Mouse (Mus musculus) cerebellum, adult 9-10 months (tissue): ENCODE data around the gene B3gnt3.
A peak's percentile ranks its signal among the peaks of the same experiment; 100 is the strongest.
"Not testable (repeated sequence)": the region's sequence is repeated elsewhere in the genome, so short reads cannot be mapped to it uniquely, and the experiment has no call there.

Experiments used
- DNase-seq: peaks from one replicate; pipeline ENCODE4 v3.0.0; 2022

The B3gnt3 gene

DNA sequence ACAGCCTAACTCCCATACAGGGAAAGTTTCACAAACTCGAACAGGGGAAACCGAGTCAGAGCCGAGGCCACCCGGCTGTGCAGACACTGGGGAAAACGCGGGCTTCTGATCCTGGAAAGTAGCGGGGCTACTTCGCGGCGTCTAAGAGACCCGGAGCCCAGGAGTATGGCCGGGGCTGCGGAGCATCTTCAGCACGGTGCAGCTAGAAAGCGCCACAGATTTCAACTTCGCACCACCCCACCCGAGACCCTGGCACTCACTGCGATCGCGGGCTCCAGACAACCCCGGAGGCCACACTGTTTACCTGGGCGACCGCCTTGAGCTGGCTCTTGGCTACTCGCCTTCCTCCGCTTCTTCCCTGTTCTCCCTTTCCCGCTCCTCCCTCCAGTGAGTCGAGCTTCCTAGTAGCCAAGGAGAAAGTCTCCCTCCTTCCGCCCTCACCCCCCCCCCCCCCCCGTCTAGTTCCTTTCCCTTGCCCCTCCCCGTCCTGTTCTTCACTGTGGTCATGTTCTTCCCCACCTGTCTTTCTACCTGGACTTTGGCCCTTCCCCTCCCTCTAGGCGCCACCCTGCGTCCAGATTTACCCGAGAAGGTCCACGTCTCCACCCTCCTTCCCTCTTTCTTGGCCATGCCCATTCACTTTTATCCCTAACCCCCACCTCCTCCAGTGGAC lies at the start of gene B3gnt3:
B3gnt3 (minus strand) TSS at position 376 of the 673 bp plus-strand sequence.
- no peak for DNase-seq

DNA sequence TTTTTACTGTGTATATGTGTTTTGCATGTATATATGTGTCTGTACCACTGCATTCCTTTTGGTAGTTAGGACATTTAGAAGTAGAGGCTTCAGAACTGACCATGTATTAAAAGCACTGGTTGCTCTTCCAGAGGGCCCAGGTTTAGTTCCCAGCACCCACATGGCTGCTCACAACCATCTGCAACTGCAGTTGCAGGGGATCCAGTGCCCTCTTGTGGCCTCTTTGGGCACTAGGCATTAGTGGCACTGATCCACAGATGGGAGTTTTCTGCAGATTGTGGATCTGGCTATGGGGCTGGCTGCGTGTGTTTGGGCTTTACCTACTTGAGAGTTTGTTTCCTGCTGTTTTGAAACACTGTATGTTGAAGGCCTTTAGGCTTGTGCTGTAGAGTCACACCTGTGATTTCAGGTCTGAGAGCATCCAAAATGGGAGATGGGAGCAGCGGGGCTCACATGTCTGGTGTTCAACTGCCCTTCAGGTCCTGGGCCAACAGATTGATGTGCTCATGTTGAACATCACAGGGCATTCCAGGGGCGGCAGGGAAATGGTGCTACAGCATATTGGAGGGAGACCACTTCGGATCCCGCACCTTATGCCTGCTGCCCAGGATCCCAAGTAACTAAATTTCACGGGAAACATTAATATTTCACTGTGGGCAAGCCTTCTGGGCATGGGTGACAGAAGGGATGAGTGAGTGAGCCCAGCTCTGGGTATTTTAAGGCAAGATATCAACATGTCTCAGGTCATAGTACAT lies 47.9 kb upstream of the B3gnt3 start:
- not testable (repeated sequence) for DNase-seq

DNA sequence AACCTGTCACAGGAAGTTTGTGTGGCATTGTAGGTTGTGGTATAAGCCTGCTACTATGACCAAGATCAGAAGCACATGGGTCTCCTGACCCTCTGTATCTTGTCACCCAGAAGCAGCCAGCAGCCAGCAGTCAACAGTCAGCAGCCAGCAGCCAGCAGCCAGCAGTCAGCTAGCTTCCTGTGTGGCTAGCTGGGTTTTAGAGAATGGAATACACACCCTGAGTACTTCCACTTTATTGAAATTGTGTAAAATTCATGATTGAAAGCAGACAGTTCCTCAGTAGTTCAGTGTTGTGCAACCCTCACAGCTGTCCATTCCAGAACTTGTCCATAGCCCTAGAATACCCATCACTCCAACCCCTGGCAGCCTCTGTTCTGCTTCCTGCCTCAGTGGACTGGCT lies 45.5 kb upstream of the B3gnt3 start:
- not testable (repeated sequence) for DNase-seq

DNA sequence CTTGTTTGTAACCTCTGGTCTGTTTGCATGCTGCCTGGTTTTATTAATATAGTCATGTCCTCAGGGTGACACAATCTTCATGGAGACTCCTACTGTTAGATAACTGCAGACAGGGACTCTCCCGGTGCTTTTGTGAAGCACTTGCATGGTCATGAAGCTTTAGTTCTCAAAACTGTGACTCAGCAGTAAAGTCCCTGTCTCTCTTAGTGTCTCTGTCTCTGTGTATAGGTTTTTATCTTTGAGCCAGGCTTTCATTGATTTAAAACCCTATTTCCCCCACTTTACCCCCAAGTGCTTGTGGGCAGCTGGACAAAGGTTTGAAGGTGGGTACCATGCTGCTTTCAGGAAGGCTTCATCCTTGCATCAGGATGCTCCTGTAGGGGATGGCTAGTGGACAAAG lies 43.7 kb upstream of the B3gnt3 start:
- DNase-seq = no peak

- DNase-seq = no peak
These were observed 41.2 kb upstream of the B3gnt3 start for GRCm38 (mm10) chr8:71742783-71743182.

GRCm38 (mm10) chr8:71741687-71742114 lies 40.1 kb upstream of the B3gnt3 start:
- DNase-seq = no peak

DNA sequence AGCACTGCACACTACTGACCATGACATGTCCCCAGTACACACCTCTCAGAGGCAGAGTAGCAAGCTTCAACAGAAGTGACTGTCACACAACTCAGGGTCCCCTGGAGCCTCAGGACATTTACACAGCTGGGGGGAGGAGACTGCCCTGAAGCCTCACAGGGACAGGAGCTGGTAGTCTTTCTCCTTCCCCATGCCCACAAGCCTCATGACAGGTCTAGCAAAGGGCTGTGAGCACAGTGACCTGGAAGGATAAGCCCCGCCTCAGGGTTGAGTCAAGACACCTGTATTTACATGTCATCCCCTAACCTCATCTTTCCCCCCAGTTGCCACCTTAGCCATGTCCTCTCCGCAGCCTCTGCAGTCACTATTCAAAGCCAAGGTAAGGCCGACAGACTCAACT lies 39.6 kb upstream of the B3gnt3 start:
- no peak for DNase-seq

GRCm38 (mm10) chr8:71738316-71738715 lies 36.7 kb upstream of the B3gnt3 start:
- not testable (repeated sequence) for DNase-seq

- peak; percentile 80 for DNase-seq
These were observed 30.2 kb upstream of the B3gnt3 start for GRCm38 (mm10) chr8:71731652-71732230.

DNA sequence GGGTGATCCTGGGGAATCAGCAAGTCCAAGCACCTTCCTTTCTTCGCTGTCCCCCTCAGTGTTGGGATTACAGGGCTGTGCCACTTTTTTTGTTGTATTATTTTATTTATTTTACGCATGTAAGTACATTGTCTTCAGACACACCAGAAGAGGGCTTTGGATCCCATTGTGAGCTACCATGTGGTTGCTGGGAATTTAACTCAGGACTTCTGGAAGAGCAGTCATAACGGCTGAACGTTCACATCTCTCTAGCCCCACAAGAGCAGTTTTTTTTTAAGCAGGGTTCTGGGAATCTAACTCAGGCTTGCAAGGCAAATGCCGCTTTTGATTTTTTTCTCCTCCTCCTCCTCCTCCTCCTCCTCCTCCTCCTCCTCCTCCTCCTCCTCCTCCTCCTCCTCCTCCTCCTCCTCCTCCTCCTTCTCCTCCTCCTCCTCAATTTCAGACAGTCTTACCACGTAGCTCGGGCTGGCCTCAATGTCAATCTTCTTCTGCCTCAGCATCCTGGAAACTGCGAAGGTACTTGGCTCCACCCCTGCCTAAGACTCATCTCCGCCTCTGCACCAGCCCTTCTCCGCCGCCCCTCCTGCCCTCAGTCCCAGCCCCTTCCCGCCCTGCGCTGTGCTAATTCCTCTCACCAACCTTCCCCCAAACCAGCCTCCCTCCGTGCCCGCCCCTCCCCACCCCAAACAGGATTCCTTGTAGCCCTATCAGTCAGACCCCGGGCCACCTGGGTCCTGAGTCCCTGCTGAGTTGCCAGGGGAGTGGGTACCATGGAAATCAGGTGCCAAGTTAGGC lies 27.4 kb upstream of the B3gnt3 start:
- DNase-seq = peak; percentile 53

DNA sequence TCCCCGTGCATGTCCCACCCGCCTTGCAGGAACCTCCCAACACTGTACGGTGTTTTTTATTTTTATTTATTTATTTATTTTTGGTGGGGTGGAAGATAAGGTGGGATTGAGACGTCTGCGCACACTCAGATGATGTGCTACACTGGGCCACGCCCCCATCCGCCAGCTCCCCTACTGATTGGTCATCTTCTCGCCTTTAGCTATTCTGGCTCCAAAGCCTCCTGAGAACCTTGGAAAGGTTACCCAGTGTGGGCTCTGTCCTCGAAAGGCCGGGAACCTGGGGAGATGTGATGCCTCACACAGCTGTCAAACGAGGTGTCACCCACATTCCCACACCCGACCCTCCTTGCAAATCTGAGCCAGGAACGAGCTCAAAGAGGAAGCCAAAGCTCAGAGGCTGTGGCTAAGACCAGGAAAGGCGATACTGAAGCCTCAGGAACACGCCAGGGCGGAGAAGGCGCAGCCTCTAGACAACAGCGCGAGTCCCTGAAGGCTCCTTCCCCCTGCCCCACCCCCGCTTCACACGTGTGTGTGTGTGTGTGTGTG lies 26.7 kb upstream of the B3gnt3 start:
- peak; percentile 83 for DNase-seq

- peak; percentile 93 for DNase-seq
These were observed 23.7 kb upstream of the B3gnt3 start, which contains the start of gene Fcho1 for GRCm38 (mm10) chr8:71725122-71725924. Gene Fcho1, minus strand, starts transcription at chr8:71725716.

DNA sequence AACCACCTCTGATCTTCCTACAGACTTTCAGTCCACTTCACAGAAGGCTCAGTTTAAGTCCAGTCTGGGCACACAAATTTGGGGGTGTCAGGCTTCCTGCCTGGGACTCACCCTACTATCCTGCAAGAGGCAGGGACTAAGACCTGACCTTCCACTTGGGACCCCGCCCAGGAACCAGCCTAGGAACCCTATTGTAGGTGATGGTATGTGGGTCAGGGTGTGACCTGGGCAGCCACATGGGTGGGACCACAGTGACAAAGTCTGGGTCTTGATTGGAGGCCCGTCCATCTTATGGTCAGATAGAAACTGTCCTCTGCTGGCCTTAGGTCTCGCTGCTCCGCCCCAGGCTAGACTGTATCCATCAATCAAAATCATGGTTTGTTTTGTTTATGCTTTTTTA lies 22.8 kb upstream of the B3gnt3 start:
- DNase-seq = peak; percentile 60

DNA sequence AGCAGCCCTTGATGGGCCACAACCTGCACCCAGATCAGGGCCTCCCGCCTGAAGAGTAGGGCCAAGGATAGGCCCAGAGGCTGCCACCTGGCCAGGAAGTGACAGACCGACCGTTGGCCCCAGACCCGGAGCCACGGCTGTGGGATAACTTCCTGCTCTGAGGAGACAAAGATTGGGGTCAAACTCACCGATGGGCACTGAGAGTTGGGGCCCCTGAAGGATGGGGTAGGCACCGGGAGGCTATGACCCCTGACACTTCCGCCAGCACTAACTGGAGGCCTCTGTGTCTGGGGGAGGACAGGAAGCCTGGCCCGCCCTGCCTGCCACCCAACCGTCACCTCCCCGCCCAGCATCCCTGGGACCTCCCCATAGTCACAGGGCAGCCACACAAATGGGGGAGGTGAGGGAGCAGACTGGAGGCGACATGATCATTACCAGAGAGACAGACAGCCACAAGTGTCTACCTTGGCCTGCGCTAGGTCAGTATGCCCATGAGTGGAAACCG lies 21.5 kb upstream of the B3gnt3 start:
- peak; percentile 26 for DNase-seq

DNA sequence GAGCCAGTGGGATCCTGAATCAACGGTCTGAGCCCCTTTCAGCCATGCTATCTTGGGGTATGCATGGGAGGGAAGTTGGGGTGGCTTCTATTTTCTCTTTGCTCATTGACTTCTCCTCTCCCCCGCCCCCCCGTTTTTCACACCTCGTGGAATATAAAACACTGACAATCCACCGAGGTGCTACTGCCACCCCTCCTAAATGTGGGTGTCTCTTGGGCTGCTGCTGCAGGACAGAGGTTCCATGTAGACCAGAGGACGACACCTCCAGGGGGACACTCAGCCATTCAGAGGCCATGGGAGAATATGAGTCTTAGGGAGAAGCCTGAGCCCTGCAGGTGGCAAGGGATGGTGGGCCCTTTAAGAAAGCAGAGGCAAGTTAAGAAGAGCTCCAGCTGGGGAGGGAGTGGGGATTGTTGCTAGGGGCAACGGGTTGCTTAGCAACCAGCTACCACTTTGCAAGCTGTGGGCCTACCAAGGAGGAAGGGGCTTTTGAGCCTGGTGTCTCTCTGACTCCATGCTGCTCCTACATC lies 18.4 kb upstream of the B3gnt3 start:
- no peak for DNase-seq

GRCm38 (mm10) chr8:71719218-71719617 lies 17.6 kb upstream of the B3gnt3 start:
- peak; percentile 35 for DNase-seq

DNA sequence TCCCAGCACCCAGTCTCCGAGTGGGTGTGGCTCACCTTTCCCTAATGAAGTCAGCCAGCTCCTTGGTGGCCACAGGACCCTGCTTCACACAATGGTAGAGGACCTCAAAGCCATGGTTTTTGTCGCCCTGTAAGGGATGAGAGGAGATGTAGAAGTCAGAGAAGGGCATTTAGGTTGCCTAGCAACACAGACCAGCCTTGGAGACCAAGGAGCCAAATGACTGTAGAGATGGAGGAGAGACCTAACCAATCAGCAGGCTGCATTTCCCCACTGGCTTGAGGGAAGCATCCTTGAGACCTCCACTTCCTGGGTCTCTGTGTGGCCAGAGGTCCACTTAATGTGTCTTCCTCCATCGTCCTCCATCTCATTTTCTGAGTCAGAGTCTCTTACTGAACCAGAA lies 16.7 kb upstream of the B3gnt3 start:
- no peak for DNase-seq

DNA sequence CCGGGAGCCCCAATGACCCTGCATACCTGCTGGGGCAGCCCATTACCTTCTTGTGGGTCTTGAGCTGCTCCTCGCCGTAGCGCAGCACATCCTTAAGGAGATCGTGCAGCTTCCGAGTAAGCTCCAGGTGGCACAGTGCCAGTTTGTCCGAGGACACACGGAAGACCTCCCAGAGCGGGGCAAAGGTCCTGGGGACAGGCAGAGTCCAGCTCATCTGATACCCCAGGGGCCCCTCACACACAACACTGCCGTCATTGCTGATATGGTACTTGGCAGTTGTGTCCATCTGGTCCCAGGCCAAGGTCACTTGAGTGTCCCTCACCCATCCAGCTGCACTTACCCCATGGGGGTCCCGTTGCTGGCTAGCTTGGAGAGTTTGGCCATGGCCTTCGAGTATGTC lies 15.5 kb upstream of the B3gnt3 start:
- peak; percentile 16 for DNase-seq

- DNase-seq = no peak
These were observed 15.0 kb upstream of the B3gnt3 start for GRCm38 (mm10) chr8:71716561-71717053.

DNA sequence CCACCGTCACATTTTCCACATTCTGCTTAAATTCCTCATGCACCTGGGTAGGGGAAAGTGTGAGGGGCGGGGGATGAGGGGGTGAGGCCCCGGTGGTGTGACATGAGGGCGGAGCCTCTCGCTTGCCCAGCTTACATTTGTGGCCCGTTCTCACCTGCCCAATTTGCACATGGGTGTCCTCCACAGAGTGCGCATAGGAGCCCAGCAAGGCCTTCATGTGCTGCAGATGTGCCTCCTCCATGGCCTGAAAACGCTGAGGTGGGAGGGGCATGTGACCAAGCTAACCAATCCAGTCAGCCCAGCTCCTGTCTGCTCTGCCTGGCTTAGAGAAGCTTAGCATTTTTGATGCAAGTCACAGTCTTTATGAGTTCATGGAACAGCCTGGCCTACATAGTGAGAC lies 13.9 kb upstream of the B3gnt3 start:
- DNase-seq = no peak

- DNase-seq = no peak
These were observed 10.0 kb upstream of the B3gnt3 start for GRCm38 (mm10) chr8:71711574-71711973.
